Comparison of ENCODE assay signal across 8 mouse cellular contexts in the genomic region with DNA sequence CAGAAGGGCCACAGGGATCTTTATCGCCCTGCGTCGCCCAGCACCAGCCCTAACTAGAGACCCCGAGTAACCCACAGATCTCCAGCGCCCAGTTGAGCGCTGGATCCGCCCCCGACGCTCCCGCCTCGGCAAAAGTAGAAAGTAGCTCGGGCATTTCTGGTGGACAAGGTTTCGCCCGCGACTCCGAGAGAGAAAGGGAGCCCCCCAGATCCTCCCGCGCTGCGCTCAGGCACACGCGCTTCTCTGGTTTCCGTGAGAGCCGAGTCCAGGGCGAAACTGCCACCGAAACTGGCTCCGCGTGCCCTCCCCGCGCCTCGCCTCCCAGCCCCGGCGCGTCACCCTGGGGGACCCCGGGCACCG. TPM values are rescaled to one million over a fixed set of nuclear protein-coding genes. Genes with fewer than 3 reads are reported as not detected.
A peak's percentile ranks its signal among the peaks of the same experiment; 100 is the strongest.
DNase-seq lines count a peak whose midpoint lies in the region; ATAC-seq and TF ChIP-seq lines count a peak whose summit lies in the region.

No protein-coding gene starts in this region.

- H3K9me3 ChIP-seq in hindbrain, postnatal 0 days (ENCODE audit: low read length), result no peaks in the 10 kb centered on the region
- no peaks in the 10 kb centered on the region for H3K9me3 ChIP-seq in midbrain, embryonic 15.5 days

- no peaks in the 10 kb centered on the region for H3K4me1 ChIP-seq in heart, adult 2 months (ENCODE audit: control insufficient read depth, insufficient read depth, low read length)
- no peaks in the 10 kb centered on the region for H3K4me1 ChIP-seq in hindbrain, postnatal 0 days (ENCODE audit: insufficient read depth, low read length)
- peaks cover 22% of the 10 kb centered on the region for H3K4me1 ChIP-seq in midbrain, embryonic 15.5 days

- no peaks in the 10 kb centered on the region for H3K36me3 ChIP-seq in heart, adult 2 months (ENCODE audit: control insufficient read depth, insufficient read depth, low read length)
- H3K36me3 ChIP-seq in hindbrain, postnatal 0 days (ENCODE audit: insufficient read depth, low read length), result no peaks in the 10 kb centered on the region
- H3K36me3 ChIP-seq in midbrain, embryonic 15.5 days (replicated peaks), result no peaks in the 10 kb centered on the region

- under 1% methylated on average over 35 of the region's 35 CpGs for WGBS in heart, adult 2 months
- 1% methylated on average over 32 of the region's 35 CpGs for WGBS in hindbrain, postnatal 0 days
- WGBS in midbrain, embryonic 15.5 days, result 1% methylated on average over 33 of the region's 35 CpGs

- peak overlapping the region; percentile 46 for H3K4me3 ChIP-seq in heart, adult 2 months
- peak overlapping the region; percentile 75 for H3K4me3 ChIP-seq in hindbrain, postnatal 0 days (ENCODE audit: low read length)
- peak overlapping the region; percentile 69 for H3K4me3 ChIP-seq in midbrain, embryonic 15.5 days

- TF ChIP-seq EP300 in heart, adult 2 months (IDR thresholded peaks at IDR 0.05; ENCODE audit: insufficient read depth, low read depth, low read length), result no peak

- peak overlapping the region; percentile 94 for H3K4me2 ChIP-seq in hindbrain, postnatal 0 days (ENCODE audit: low read depth, low read length)
- peak overlapping the region; percentile 98 for H3K4me2 ChIP-seq in midbrain, embryonic 15.5 days

- no peak overlapping the region for H3K27ac ChIP-seq in heart, adult 2 months
- peak overlapping the region; percentile 41; the same call in 1 of the 2 replicates for H3K27ac ChIP-seq in hindbrain, postnatal 0 days
- H3K27ac ChIP-seq in midbrain, embryonic 15.5 days, result no peak overlapping the region

- ATAC-seq in hindbrain, postnatal 0 days, result peak; percentile 61
- ATAC-seq in midbrain, embryonic 15.5 days (replicated peaks), result peak; percentile 55

- H3K9ac ChIP-seq in heart, adult 2 months (ENCODE audit: low read depth, low read length), result peak overlapping the region; percentile 70
- H3K9ac ChIP-seq in hindbrain, postnatal 0 days (replicated peaks; ENCODE audit: low read length), result peak overlapping the region; percentile 49
- H3K9ac ChIP-seq in midbrain, embryonic 15.5 days, result peak overlapping the region; percentile 43

- TF ChIP-seq CTCF in heart, adult 2 months (IDR thresholded peaks at IDR 0.05), result no peak
- no peak for TF ChIP-seq CTCF in hindbrain, postnatal 0 days (IDR thresholded peaks at IDR 0.05; ENCODE audit: low read depth)

- peak in 1 of 2 experiments; percentile 5 for DNase-seq in heart, adult 2 months
- no peak for DNase-seq in heart, postnatal 36 days
- DNase-seq in urinary bladder, adult 2 months (ENCODE audit: low spot score), result peak; percentile 22
- DNase-seq in urinary bladder, postnatal 36 days (ENCODE audit: low spot score in 2 of 2), result no peak
- DNase-seq in hindbrain, postnatal 0 days (ENCODE audit: low spot score), result peak; percentile 6
- no peak for DNase-seq in cerebellum, adult 8-10 months
- DNase-seq in kidney, adult 9 months, result no peak

- TF ChIP-seq POLR2A in heart, adult 2 months (IDR thresholded peaks at IDR 0.05; ENCODE audit: insufficient read depth, low read depth, low read length), result no peak

- intact Hi-C loops in heart, adult 2 months (cut with DNase I), result no loop called here
- intact Hi-C loops in heart, postnatal 36 days (cut with DNase I), result no loop called here

- H3K79me2 ChIP-seq in heart, adult 2 months (replicated peaks; ENCODE audit: control insufficient read depth, insufficient read depth, low read length), result no peaks in the 10 kb centered on the region

- H3K27me3 ChIP-seq in heart, adult 2 months (ENCODE audit: control insufficient read depth, insufficient read depth, low read length), result peaks cover 21% of the 10 kb centered on the region
- peaks cover 21% of the 10 kb centered on the region for H3K27me3 ChIP-seq in hindbrain, postnatal 0 days (ENCODE audit: insufficient read depth, low read length)
- H3K27me3 ChIP-seq in midbrain, embryonic 15.5 days (replicated peaks), result peaks cover 44% of the 10 kb centered on the region

RNA-seq across cellular contexts. Expression of a gene that starts 0.5 kb away (rescaled TPM):
- total RNA-seq in heart, adult 2 months (2021), result under 1 TPM; 0.43 to 0.76 TPM
- polyA plus RNA-seq in heart, adult 2 months (2012; rRNA removed), result 0.37 and 0.82 TPM in 2 replicates
- total RNA-seq in heart, postnatal 36 days (2021), result under 1 TPM; 0.39 to 0.46 TPM
- 10.0 and 11.1 TPM in 2 replicates for polyA plus RNA-seq in urinary bladder, adult 2 months (2012; rRNA removed)
- 12.4 and 12.9 TPM in 2 replicates for total RNA-seq in hindbrain, postnatal 0 days (2014; rRNA removed)
- polyA plus RNA-seq in hindbrain, postnatal 0 days (2015; fragmentation: Nextera tagmentation; extraction: Ambion mirVana), result 11.9 and 13.5 TPM in 2 replicates
- 7.4 and 8.6 TPM in 2 replicates for polyA plus RNA-seq in midbrain, embryonic 15.5 days (2015; fragmentation: Nextera tagmentation; extraction: Ambion mirVana)

RNA-seq across cellular contexts. Expression of a gene that starts 59.6 kb away (rescaled TPM):
- total RNA-seq in heart, adult 2 months (2021), result 10 to 100 TPM; 21.4 to 24.3 TPM
- 15.5 and 24.3 TPM in 2 replicates for polyA plus RNA-seq in heart, adult 2 months (2012; rRNA removed)
- 10 to 100 TPM; 18.4 to 23.6 TPM for total RNA-seq in heart, postnatal 36 days (2021)
- polyA plus RNA-seq in urinary bladder, adult 2 months (2012; rRNA removed), result 38.1 and 46.5 TPM in 2 replicates
- 22.6 and 24.4 TPM in 2 replicates for total RNA-seq in hindbrain, postnatal 0 days (2014; rRNA removed)
- polyA plus RNA-seq in hindbrain, postnatal 0 days (2015; fragmentation: Nextera tagmentation; extraction: Ambion mirVana), result 57.4 and 65.9 TPM in 2 replicates
- 69.9 and 70.9 TPM in 2 replicates for polyA plus RNA-seq in midbrain, embryonic 15.5 days (2015; fragmentation: Nextera tagmentation; extraction: Ambion mirVana)

Comparison
In these comparisons a context has a peak if more than half of its experiments do, and no peak if none do; other contexts are left out.
1. DNase-seq: peak in urinary bladder, adult 2 months (single experiment) and hindbrain, postnatal 0 days (single experiment); none in heart, postnatal 36 days (0 of 2), urinary bladder, postnatal 36 days (0 of 2), cerebellum, adult 8-10 months (single experiment) and kidney, adult 9 months (single experiment).
2. Peak in every context shown above with its lines, with median percentiles within 50 percentile points of each other: H3K4me3 ChIP-seq and H3K9ac ChIP-seq.